ENCODE assay signal across 11 mouse cellular contexts in the genomic region with DNA sequence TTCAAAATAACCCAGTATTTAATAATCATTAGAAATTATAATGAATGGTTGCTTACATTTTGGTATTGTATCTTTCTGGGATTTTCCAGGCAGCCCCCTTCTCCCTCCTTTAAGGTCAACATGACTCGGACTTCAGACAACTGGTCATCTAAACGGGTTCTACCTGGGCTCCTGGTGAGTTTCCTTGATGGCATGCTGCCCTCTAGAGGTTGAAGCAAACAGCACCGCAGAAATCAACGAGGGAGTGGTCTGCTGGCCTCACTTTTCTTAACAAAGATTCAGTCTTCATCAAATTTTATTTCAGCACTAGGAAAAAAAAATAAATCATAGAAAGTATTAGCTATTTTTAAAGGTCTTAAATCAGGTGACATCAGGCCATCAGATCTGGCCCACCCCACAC. TPM values are rescaled to one million over a fixed set of nuclear protein-coding genes. Genes with fewer than 3 reads are reported as not detected.
DNase-seq lines count a peak whose midpoint lies in the region; ATAC-seq and TF ChIP-seq lines count a peak whose summit lies in the region.
"Had no signal": no experiment of that assay in that cellular context is flagged by ENCODE, and none has a peak within 500 bp of the region (broad histone marks: within the 10 kb centered on the region; RNA-seq: fewer than 3 reads in every experiment).

No protein-coding gene starts in this region.

- no peaks in the 10 kb centered on the region for H3K36me3 ChIP-seq in MEL (ENCODE audit: control insufficient read depth in 1 of 2, insufficient read depth in 2 of 2, low read length in 2 of 2)
- H3K36me3 ChIP-seq in lung, embryonic 14.5 days (ENCODE audit: insufficient read depth), result no peaks in the 10 kb centered on the region
- H3K36me3 ChIP-seq in forebrain, embryonic 11.5 days (ENCODE audit: control insufficient read depth, insufficient read depth, low read length), result no peaks in the 10 kb centered on the region
- no peaks in the 10 kb centered on the region for H3K36me3 ChIP-seq in forebrain, embryonic 13.5 days (ENCODE audit: poor library complexity, severe bottlenecking)
- H3K36me3 ChIP-seq: embryonic facial prominence, embryonic 13.5 days; heart, embryonic 15.5 days; stomach, embryonic 15.5 days had no signal

- peak; percentile 51 for TF ChIP-seq RAD21 in MEL (IDR thresholded peaks at IDR 0.05; ENCODE audit: low read depth, low read length)

- DNase-seq in cerebellum, adult 2 months, result peak in 1 of 2 experiments; percentile 21
- no peak for DNase-seq in cerebellum, adult 11 months
- DNase-seq in layer of hippocampus, adult 11-12 months (ENCODE audit: low spot score), result peak; percentile 29
- no peak for DNase-seq in layer of hippocampus, adult 9-11 months
- DNase-seq in MEL (ENCODE audit: low read depth, low spot score), result peak; percentile 17
- DNase-seq in lung, embryonic 14.5 days, result peak; percentile 50
- no peak for DNase-seq in forebrain, embryonic 11.5 days (ENCODE audit: low spot score)

- H3K9me3 ChIP-seq in MEL (replicated peaks; ENCODE audit: insufficient read depth, low read length), result no peaks in the 10 kb centered on the region
- H3K9me3 ChIP-seq in lung, embryonic 14.5 days (ENCODE audit: low read depth, low read length), result no peaks in the 10 kb centered on the region
- H3K9me3 ChIP-seq in forebrain, embryonic 11.5 days (ENCODE audit: control insufficient read depth, low read length), result no peaks in the 10 kb centered on the region
- no peaks in the 10 kb centered on the region for H3K9me3 ChIP-seq in forebrain, embryonic 13.5 days (replicated peaks)
- H3K9me3 ChIP-seq: embryonic facial prominence, embryonic 13.5 days; heart, embryonic 15.5 days; stomach, embryonic 15.5 days had no signal

- no peaks in the 10 kb centered on the region; the same call in 1 of the 2 replicates for H3K27me3 ChIP-seq in cerebellum, adult 2 months (ENCODE audit: control insufficient read depth, insufficient read depth, low read length)
- H3K27me3 ChIP-seq in MEL (ENCODE audit: control insufficient read depth in 1 of 2, insufficient read depth in 2 of 2, low read length in 2 of 2), result peaks cover 0 to under 1% of the 10 kb centered on the region in 2 experiments; a peak in 1 of 4 replicates
- no peaks in the 10 kb centered on the region for H3K27me3 ChIP-seq in lung, embryonic 14.5 days (ENCODE audit: insufficient read depth, low read length)
- H3K27me3 ChIP-seq in forebrain, embryonic 11.5 days (ENCODE audit: control insufficient read depth, insufficient read depth, low read length), result no peaks in the 10 kb centered on the region
- H3K27me3 ChIP-seq in forebrain, embryonic 13.5 days, result peaks cover 26% of the 10 kb centered on the region

- H3K79me2 ChIP-seq in MEL (ENCODE audit: control insufficient read depth, insufficient read depth, low read length, poor library complexity), result no peaks in the 10 kb centered on the region

- H3K9ac ChIP-seq in MEL (ENCODE audit: control insufficient read depth, low read depth, low read length, poor library complexity, severe bottlenecking), result no peak overlapping the region
- no peak overlapping the region for H3K9ac ChIP-seq in lung, embryonic 14.5 days
- H3K9ac ChIP-seq in forebrain, embryonic 11.5 days (ENCODE audit: low read length), result no peak overlapping the region
- no peak overlapping the region for H3K9ac ChIP-seq in forebrain, embryonic 13.5 days
- H3K9ac ChIP-seq: embryonic facial prominence, embryonic 13.5 days; heart, embryonic 15.5 days; stomach, embryonic 15.5 days had no signal

- H3K4me1 ChIP-seq in cerebellum, adult 2 months (ENCODE audit: control insufficient read depth, insufficient read depth, low read length), result no peaks in the 10 kb centered on the region
- H3K4me1 ChIP-seq in MEL (ENCODE audit: control insufficient read depth in 1 of 2, insufficient read depth in 2 of 2, low read length in 2 of 2), result no peaks in the 10 kb centered on the region
- no peaks in the 10 kb centered on the region for H3K4me1 ChIP-seq in lung, embryonic 14.5 days (ENCODE audit: insufficient read depth)
- H3K4me1 ChIP-seq in forebrain, embryonic 11.5 days (replicated peaks; ENCODE audit: control insufficient read depth, insufficient read depth, low read length), result no peaks in the 10 kb centered on the region
- H3K4me1 ChIP-seq in forebrain, embryonic 13.5 days, result no peaks in the 10 kb centered on the region
- H3K4me1 ChIP-seq: heart, embryonic 15.5 days; stomach, embryonic 15.5 days had no signal

- no peak for TF ChIP-seq EP300 in MEL (IDR thresholded peaks at IDR 0.05; ENCODE audit: low read depth in 1 of 2, low read length in 2 of 2)

- TF ChIP-seq CTCF in cerebellum, adult 2 months (IDR thresholded peaks at IDR 0.05; ENCODE audit: borderline replicate concordance, insufficient read depth, low read depth, low read length), result peak; percentile 30; the same call in 1 of the 2 replicates
- TF ChIP-seq CTCF in MEL (IDR thresholded peaks at IDR 0.05 in 2 of 3, conservative IDR thresholded peaks at IDR 0.05 in 1 of 3; ENCODE audit: control insufficient read depth in 1 of 3, insufficient read depth in 1 of 3, low read depth in 2 of 3, low read length in 3 of 3, poor library complexity in 1 of 3, severe bottlenecking in 1 of 3), result peak; percentile 61 to 79 (median 69); a peak in 5 of 6 replicates
- peak; percentile 66 for TF ChIP-seq CTCF in lung, embryonic 14.5 days (IDR thresholded peaks at IDR 0.05; ENCODE audit: low read depth)

- H3K4me3 ChIP-seq in cerebellum, adult 2 months (replicated peaks; ENCODE audit: insufficient read depth, low read depth, low read length), result no peak overlapping the region
- H3K4me3 ChIP-seq in MEL (ENCODE audit: control insufficient read depth in 1 of 2, insufficient read depth in 1 of 2, low read depth in 2 of 2, low read length in 2 of 2), result no peak overlapping the region
- H3K4me3 ChIP-seq in lung, embryonic 14.5 days (ENCODE audit: low read depth, low read length), result no peak overlapping the region
- no peak overlapping the region for H3K4me3 ChIP-seq in forebrain, embryonic 11.5 days (ENCODE audit: low read depth, low read length)
- no peak overlapping the region for H3K4me3 ChIP-seq in forebrain, embryonic 13.5 days
- H3K4me3 ChIP-seq: embryonic facial prominence, embryonic 13.5 days; heart, embryonic 15.5 days; stomach, embryonic 15.5 days had no signal

- WGBS in cerebellum, adult 2 months, result 10% methylated on average over 4 of the region's 4 CpGs
- 9% methylated on average over 4 of the region's 4 CpGs for WGBS in lung, embryonic 14.5 days
- 13% methylated on average over 4 of the region's 4 CpGs for WGBS in forebrain, embryonic 11.5 days
- WGBS in forebrain, embryonic 13.5 days, result 10% methylated on average over 4 of the region's 4 CpGs

- H3K4me2 ChIP-seq in lung, embryonic 14.5 days, result no peak overlapping the region
- H3K4me2 ChIP-seq in forebrain, embryonic 11.5 days (ENCODE audit: low read depth, low read length, severe bottlenecking), result no peak overlapping the region
- H3K4me2 ChIP-seq in forebrain, embryonic 13.5 days, result no peak overlapping the region
- H3K4me2 ChIP-seq: embryonic facial prominence, embryonic 13.5 days; heart, embryonic 15.5 days; stomach, embryonic 15.5 days had no signal

- H3K27ac ChIP-seq in cerebellum, adult 2 months (ENCODE audit: insufficient read depth, low read length), result no peak overlapping the region
- H3K27ac ChIP-seq in MEL (ENCODE audit: control insufficient read depth, low read depth, low read length), result no peak overlapping the region
- H3K27ac ChIP-seq in lung, embryonic 14.5 days (ENCODE audit: low read depth), result no peak overlapping the region
- no peak overlapping the region for H3K27ac ChIP-seq in forebrain, embryonic 11.5 days (ENCODE audit: low read depth, low read length)
- H3K27ac ChIP-seq in forebrain, embryonic 13.5 days, result no peak overlapping the region
- H3K27ac ChIP-seq: embryonic facial prominence, embryonic 13.5 days; heart, embryonic 15.5 days; stomach, embryonic 15.5 days had no signal

- no peak for ATAC-seq in lung, embryonic 14.5 days (ENCODE audit: insufficient read depth)
- ATAC-seq in forebrain, embryonic 11.5 days (replicated peaks; ENCODE audit: low FRiP score), result no peak
- no peak for ATAC-seq in forebrain, embryonic 13.5 days

- TF ChIP-seq POLR2A in cerebellum, adult 2 months (IDR thresholded peaks at IDR 0.05; ENCODE audit: borderline replicate concordance, insufficient read depth, low read length), result no peak
- no peak for TF ChIP-seq POLR2A in MEL (IDR thresholded peaks at IDR 0.05; ENCODE audit: control insufficient read depth in 1 of 2, insufficient read depth in 1 of 2, low read depth in 1 of 2, low read length in 2 of 2, poor library complexity in 1 of 2)

TF ChIP-seq in MEL, 35 proteins besides CTCF, POLR2A, EP300 and RAD21:
- TF ChIP-seq BHLHE40 (IDR thresholded peaks at IDR 0.05; ENCODE audit: borderline replicate concordance, low read depth, low read length) (no peak), SMC3 (IDR thresholded peaks at IDR 0.05; ENCODE audit: low read depth, low read length) (peak; percentile 38), ZMIZ1 (IDR thresholded peaks at IDR 0.05; ENCODE audit: low read depth, low read length) (no peak)

RNA-seq across cellular contexts. Expression of a gene that starts 21.4 kb away (rescaled TPM):
- polyA plus RNA-seq in cerebellum, adult 2 months (2012; rRNA removed), result 3.9 and 4.9 TPM in 2 replicates
- total RNA-seq in MEL (2012; rRNA removed), result not detected in 2 replicates
- not detected for polyA plus RNA-seq in MEL (2012; ENCODE audit: insufficient read depth in 1 of 2, insufficient read length in 2 of 2, low read depth in 1 of 2, low replicate concordance in 2 of 2, missing spikeins in 1 of 2)
- 0.14 TPM in 1 of 2 replicates, not detected in the other for polyA plus RNA-seq in lung, embryonic 14.5 days (2014; fragmentation: Nextera tagmentation; extraction: Ambion mirVana)
- 2.4 and 2.8 TPM in 2 replicates for polyA plus RNA-seq in forebrain, embryonic 11.5 days (2014; fragmentation: Nextera tagmentation; extraction: Ambion mirVana)
- 0.43 and 1.0 TPM in 2 replicates for polyA plus RNA-seq in forebrain, embryonic 13.5 days (2015; fragmentation: Nextera tagmentation; extraction: Ambion mirVana)
- polyA plus RNA-seq: embryonic facial prominence, embryonic 13.5 days; heart, embryonic 15.5 days; stomach, embryonic 15.5 days had no signal

RNA-seq across cellular contexts. Expression of a gene that starts 55.0 kb away (rescaled TPM):
- not detected in 2 replicates for polyA plus RNA-seq in cerebellum, adult 2 months (2012; rRNA removed)
- total RNA-seq in MEL (2012; rRNA removed), result not detected in 2 replicates
- polyA plus RNA-seq in MEL (2012; ENCODE audit: insufficient read depth in 1 of 2, insufficient read length in 2 of 2, low read depth in 1 of 2, low replicate concordance in 2 of 2, missing spikeins in 1 of 2), result not detected
- 94.6 and 95.1 TPM in 2 replicates for polyA plus RNA-seq in lung, embryonic 14.5 days (2014; fragmentation: Nextera tagmentation; extraction: Ambion mirVana)
- 36.6 and 45.7 TPM in 2 replicates for polyA plus RNA-seq in forebrain, embryonic 11.5 days (2014; fragmentation: Nextera tagmentation; extraction: Ambion mirVana)
- polyA plus RNA-seq in forebrain, embryonic 13.5 days (2015; fragmentation: Nextera tagmentation; extraction: Ambion mirVana), result 12.4 and 22.6 TPM in 2 replicates
- polyA plus RNA-seq: embryonic facial prominence, embryonic 13.5 days had no signal

Comparison
In these comparisons a context has a peak if more than half of its experiments do, and no peak if none do; other contexts are left out.
1. DNase-seq: peak in layer of hippocampus, adult 11-12 months (single experiment), MEL (single experiment) and lung, embryonic 14.5 days (single experiment); none in cerebellum, adult 11 months (single experiment), layer of hippocampus, adult 9-11 months (single experiment) and forebrain, embryonic 11.5 days (single experiment).
2. RNA of a gene that starts 55.0 kb away (polyA plus RNA-seq): 94.6 to 95.1 TPM in lung, embryonic 14.5 days, 36.6 to 45.7 TPM in forebrain, embryonic 11.5 days and 12.4 to 22.6 TPM in forebrain, embryonic 13.5 days; not detected in cerebellum, adult 2 months and not detected in MEL; every median in the first group is over 10 times any median in the second.
3. Peak in every context shown above with its lines, with median percentiles within 50 percentile points of each other: CTCF ChIP-seq.